Comparison of ENCODE assay signal across 21 mouse cellular contexts in genomic region chr8:94949010-94949409, GRCm38 (mm10). TPM values are rescaled to one million over a fixed set of nuclear protein-coding genes. Genes with fewer than 3 reads are reported as not detected.
A peak's percentile ranks its signal among the peaks of the same experiment; 100 is the strongest.
DNase-seq lines count a peak whose midpoint lies in the region; ATAC-seq and TF ChIP-seq lines count a peak whose summit lies in the region.
"Had no signal": no experiment of that assay in that cellular context is flagged by ENCODE, and none has a peak within 500 bp of the region (broad histone marks: within the 10 kb centered on the region; RNA-seq: fewer than 3 reads in every experiment).

No protein-coding gene starts in this region.

- in situ Hi-C loops in Patski (cut with MboI; ENCODE audit: low pct_unique_long_range_greater_than_20kb): loop anchor here (5.0 to 10.0 kb wide), 4 partner anchors 53 to 356 kb away; partner anchors contain the start of genes Cngb1 and Katnb1

- H3K27ac ChIP-seq in layer of hippocampus, adult 2 months: no peak overlapping the region
- H3K27ac ChIP-seq: embryonic facial prominence, embryonic 10.5 days; heart, embryonic 15.5 days; limb, embryonic 13.5 days; stomach, embryonic 15.5 days had no signal

- CTCF ChIA-PET in Patski (lab: Charles Lee): interaction anchor here (1.2 to 9.6 kb wide), 9 partner anchors 36 to 288 kb away, joined by 3 to 87 read pairs (median 6); no protein-coding TSS in a partner anchor

- no peak for ATAC-seq in Patski
- ATAC-seq: forebrain, embryonic 14.5 days had no signal

- no peaks in the 10 kb centered on the region for H3K27me3 ChIP-seq in Patski
- H3K27me3 ChIP-seq: limb, embryonic 13.5 days; stomach, embryonic 15.5 days had no signal

- POLR2A ChIA-PET in Patski (lab: Charles Lee): no interaction called here

- peak; percentile 58 for TF ChIP-seq CTCF in layer of hippocampus, adult 2 months (conservative IDR thresholded peaks at IDR 0.05)
- TF ChIP-seq CTCF in Patski (IDR thresholded peaks at IDR 0.05): peak; percentile 64

- DNase-seq in layer of hippocampus, adult 2 months (ENCODE audit: low spot score in 2 of 2): no peak
- no peak for DNase-seq in layer of hippocampus, adult 11-12 months (ENCODE audit: low spot score)
- DNase-seq in 3T3-L1 (ENCODE audit: low read depth, low spot score) (peak; percentile 19), 416B (ENCODE audit: low read depth) (peak; percentile 66), Patski (ENCODE audit: low read depth, low spot score) (no peak)
- no peak for DNase-seq in ovary, postnatal 10 days (ENCODE audit: low spot score)
- DNase-seq in cerebellum, adult 11 months: no peak
- DNase-seq: adrenal gland, adult 8-10 months; cerebellum, adult 11-12 months; cerebellum, postnatal 36 days; heart, adult 11 months; lung, adult 18-20 months had no signal

- H3K4me3 ChIP-seq in layer of hippocampus, adult 2 months: no peak overlapping the region
- H3K4me3 ChIP-seq: embryonic facial prominence, embryonic 10.5 days; heart, embryonic 15.5 days; limb, embryonic 13.5 days; megakaryocyte, embryonic 14.5 days; stomach, embryonic 15.5 days had no signal

RNA-seq across cellular contexts. Expression of gene Adgrg5, which starts 25.5 kb away (rescaled TPM):
- not detected for total RNA-seq in layer of hippocampus, adult 2 months (2021)
- not detected for polyA plus RNA-seq in Patski (2021)
- total RNA-seq: gastrocnemius, adult 18-20 months; hematopoietic stem cell, adult 5-6 weeks had no signal
- polyA plus RNA-seq: forebrain, embryonic 14.5 days; midbrain, embryonic 16.5 days had no signal

RNA-seq across cellular contexts. Expression of gene Adgrg1, which starts 25.5 kb away (rescaled TPM):
- 10 to 100 TPM; 89.7 to 90.5 TPM for total RNA-seq in layer of hippocampus, adult 2 months (2021)
- 294 TPM for polyA plus RNA-seq in Patski (2021)

RNA-seq across cellular contexts. Expression of gene Ccdc102a, which starts 31.1 kb away (rescaled TPM):
- 1 to 10 TPM; 1.7 to 1.9 TPM for total RNA-seq in layer of hippocampus, adult 2 months (2021)
- polyA plus RNA-seq in Patski (2021): 39.7 TPM

Comparison
In these comparisons a context has a peak if more than half of its experiments do, and no peak if none do; other contexts are left out.
1. DNase-seq: peak in 3T3-L1 (single experiment) and 416B (single experiment); none in layer of hippocampus, adult 2 months (0 of 2), layer of hippocampus, adult 11-12 months (single experiment), Patski (single experiment), ovary, postnatal 10 days (single experiment) and cerebellum, adult 11 months (single experiment).